Mouse (Mus musculus): ENCODE results near the gene Phb. TPM values are rescaled to one million over a fixed set of nuclear protein-coding genes. Genes with fewer than 3 reads are reported as not detected.

Phb gene
- total and polyA plus RNA-seq, 2 experiments from 2014 or later, result 132 to 207 TPM

DNA sequence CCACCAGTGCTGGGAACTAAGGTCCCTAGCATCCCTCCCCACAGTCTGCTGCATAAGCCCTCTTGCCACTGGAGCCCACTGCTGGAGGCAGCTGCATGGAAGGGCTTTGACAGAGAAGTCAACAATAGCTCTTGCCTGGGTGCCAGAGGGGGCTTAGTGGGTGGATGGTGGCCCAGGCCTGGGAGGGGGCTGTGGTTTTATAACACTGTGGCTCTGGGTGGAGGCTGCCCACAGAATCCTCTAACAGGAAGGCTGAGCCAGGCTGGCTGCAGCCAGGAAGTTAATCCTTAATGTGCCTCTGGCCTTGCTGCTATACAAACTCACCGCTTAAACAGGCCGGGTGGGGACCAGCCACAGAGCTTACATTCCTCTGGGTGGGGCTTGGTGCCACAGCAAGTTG lies 31.7 kb upstream of the Phb start:
- WGBS, result 49% methylated on average over 2 of the region's 2 CpGs
- no peak overlapping the region for H3K9ac ChIP-seq (replicated peaks; ENCODE audit: low read length, poor library complexity, severe bottlenecking)
- H3K4me3 ChIP-seq (ENCODE audit: low read depth, low read length), result no peak overlapping the region
- no peak for TF ChIP-seq CTCF (IDR thresholded peaks at IDR 0.05)
- H3K9me3 ChIP-seq (ENCODE audit: low read length), result no peaks in the 10 kb centered on the region
- H3K36me3 ChIP-seq (ENCODE audit: insufficient read depth, low read length), result no peaks in the 10 kb centered on the region
- DNase-seq (ENCODE audit: low spot score) (no peak), ATAC-seq (ENCODE audit: low FRiP score) (no peak)
- no peaks in the 10 kb centered on the region for H3K4me1 ChIP-seq (ENCODE audit: insufficient read depth, low read length)
- H3K27ac ChIP-seq (ENCODE audit: low read depth, low read length), result no peak overlapping the region
- peaks cover under 1% of the 10 kb centered on the region; the same call in 1 of the 2 replicates for H3K27me3 ChIP-seq (ENCODE audit: insufficient read depth, low read length)
- no peak overlapping the region for H3K4me2 ChIP-seq (ENCODE audit: low read depth, low read length, poor library complexity, severe bottlenecking)

GRCm38 (mm10) chr11:95640751-95641150 lies 26.0 kb upstream of the Phb start:
- no peaks in the 10 kb centered on the region for H3K36me3 ChIP-seq (ENCODE audit: insufficient read depth, low read length)
- no peak for ATAC-seq (ENCODE audit: low FRiP score)
- WGBS, result 51% methylated on average over 2 of the region's 2 CpGs

DNA sequence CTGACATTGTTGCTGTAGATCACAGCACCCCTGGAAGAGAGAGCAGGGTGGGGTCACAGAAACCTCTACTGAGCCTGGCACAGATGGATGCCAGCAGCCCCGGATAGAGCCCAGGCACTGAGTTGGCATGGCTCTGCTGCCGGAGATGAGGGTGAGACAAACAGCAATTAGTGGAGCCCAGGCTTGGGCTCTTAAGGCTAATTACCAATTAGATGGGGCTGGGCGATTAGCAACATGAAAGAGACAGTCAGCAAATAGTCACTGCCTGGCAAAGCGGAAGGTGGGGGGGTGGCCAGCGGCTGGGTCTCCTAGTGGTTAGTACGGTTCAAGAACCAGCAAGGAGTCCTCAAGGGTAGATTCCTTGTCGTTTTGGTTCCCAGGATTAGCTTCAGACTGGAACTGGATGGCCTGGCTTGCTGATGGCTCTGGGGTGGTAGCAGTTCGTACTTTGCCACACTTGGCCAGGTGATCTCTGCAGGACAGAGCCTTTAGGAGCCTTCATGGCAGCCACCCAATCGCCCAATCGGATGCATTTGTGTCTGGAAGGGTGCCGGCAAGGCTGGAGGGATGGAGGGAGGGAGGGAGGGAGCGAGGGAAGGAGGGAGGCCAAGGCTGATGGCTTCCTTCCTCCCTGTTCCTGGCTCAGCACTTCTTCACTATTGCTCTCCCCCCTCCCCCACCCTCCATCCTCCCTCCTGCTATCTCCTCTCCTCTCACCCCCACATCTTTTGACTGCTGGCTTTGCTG lies 24.1 kb upstream of the Phb start:
- ATAC-seq (ENCODE audit: low FRiP score), result no peak
- Histone ChIP-seq H3K36me3 (ENCODE audit: insufficient read depth, low read length) (no peaks in the 10 kb centered on the region), H3K4me2 (ENCODE audit: low read depth, low read length, poor library complexity, severe bottlenecking) (no peak overlapping the region), H3K9ac (replicated peaks; ENCODE audit: low read length, poor library complexity, severe bottlenecking) (no peak overlapping the region), H3K27ac (ENCODE audit: low read depth, low read length) (no peak overlapping the region), H3K27me3 (ENCODE audit: insufficient read depth, low read length) (peaks cover 35% of the 10 kb centered on the region), H3K4me1 (ENCODE audit: insufficient read depth, low read length) (peaks cover 5% of the 10 kb centered on the region; the same call in 1 of the 2 replicates), H3K4me3 (ENCODE audit: low read depth, low read length) (no peak overlapping the region), H3K9me3 (ENCODE audit: low read length) (no peaks in the 10 kb centered on the region)
- TF ChIP-seq CTCF (IDR thresholded peaks at IDR 0.05), result no peak
- DNase-seq (ENCODE audit: low spot score), result peak; percentile 54
- 46% methylated on average over 10 of the region's 12 CpGs for WGBS

More at GRCm38 (mm10) chr11:95640751-95641150, 26.0 kb upstream of the Phb start:
- no peak overlapping the region for H3K9ac ChIP-seq (replicated peaks; ENCODE audit: low read length, poor library complexity, severe bottlenecking)
- TF ChIP-seq CTCF (IDR thresholded peaks at IDR 0.05), result no peak
- H3K4me1 ChIP-seq (ENCODE audit: insufficient read depth, low read length), result peaks cover 5% of the 10 kb centered on the region; the same call in 1 of the 2 replicates
- peaks cover 30% of the 10 kb centered on the region for H3K27me3 ChIP-seq (ENCODE audit: insufficient read depth, low read length)
- H3K9me3 ChIP-seq (ENCODE audit: low read length), result no peaks in the 10 kb centered on the region
- no peak for DNase-seq (ENCODE audit: low spot score)
- H3K4me2 ChIP-seq (ENCODE audit: low read depth, low read length, poor library complexity, severe bottlenecking), result no peak overlapping the region
- H3K27ac ChIP-seq (ENCODE audit: low read depth, low read length), result no peak overlapping the region
- H3K4me3 ChIP-seq (ENCODE audit: low read depth, low read length), result no peak overlapping the region

DNA sequence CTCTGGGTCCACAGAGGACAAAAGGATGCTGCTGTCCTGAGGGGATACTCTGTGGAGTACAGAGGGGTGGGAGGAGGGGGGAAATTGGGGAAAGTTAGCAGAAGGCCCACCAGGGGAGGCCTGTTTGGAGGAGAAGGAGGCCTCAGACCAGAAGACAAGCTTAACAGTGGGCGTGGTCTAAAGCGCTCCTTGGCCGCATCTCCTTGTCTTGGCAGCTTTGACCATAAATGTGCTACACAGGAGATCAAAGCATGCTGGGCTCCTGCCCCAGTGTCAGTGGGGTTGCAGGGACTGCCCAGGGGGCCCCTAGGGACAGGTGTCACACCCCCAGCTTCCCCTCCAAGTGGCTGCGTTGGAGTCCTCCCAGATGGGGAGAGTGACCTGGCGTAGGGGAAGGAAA lies 22.9 kb upstream of the Phb start:
- Histone ChIP-seq H3K9ac (replicated peaks; ENCODE audit: low read length, poor library complexity, severe bottlenecking) (no peak overlapping the region), H3K27ac (ENCODE audit: low read depth, low read length) (no peak overlapping the region), H3K36me3 (ENCODE audit: insufficient read depth, low read length) (no peaks in the 10 kb centered on the region), H3K4me3 (ENCODE audit: low read depth, low read length) (no peak overlapping the region), H3K4me1 (ENCODE audit: insufficient read depth, low read length) (peaks cover 5% of the 10 kb centered on the region; the same call in 1 of the 2 replicates), H3K4me2 (ENCODE audit: low read depth, low read length, poor library complexity, severe bottlenecking) (no peak overlapping the region), H3K9me3 (ENCODE audit: low read length) (no peaks in the 10 kb centered on the region), H3K27me3 (ENCODE audit: insufficient read depth, low read length) (peaks cover 35% of the 10 kb centered on the region)
- DNase-seq (ENCODE audit: low spot score) (no peak), ATAC-seq (ENCODE audit: low FRiP score) (no peak)
- no peak for TF ChIP-seq CTCF (IDR thresholded peaks at IDR 0.05)
- 60% methylated on average over 5 of the region's 5 CpGs for WGBS

GRCm38 (mm10) chr11:95644381-95644780 lies 22.4 kb upstream of the Phb start:
- ATAC-seq (ENCODE audit: low FRiP score) (0 out of 2 replicates have a peak, but pooled peaks have one; percentile 14), DNase-seq (ENCODE audit: low spot score) (no peak)
- Histone ChIP-seq H3K4me2 (ENCODE audit: low read depth, low read length, poor library complexity, severe bottlenecking) (no peak overlapping the region), H3K4me1 (ENCODE audit: insufficient read depth, low read length) (peaks cover 5% of the 10 kb centered on the region; the same call in 1 of the 2 replicates), H3K27me3 (ENCODE audit: insufficient read depth, low read length) (peaks cover 35% of the 10 kb centered on the region), H3K27ac (ENCODE audit: low read depth, low read length) (no peak overlapping the region), H3K9me3 (ENCODE audit: low read length) (no peaks in the 10 kb centered on the region), H3K9ac (replicated peaks; ENCODE audit: low read length, poor library complexity, severe bottlenecking) (no peak overlapping the region), H3K36me3 (ENCODE audit: insufficient read depth, low read length) (no peaks in the 10 kb centered on the region), H3K4me3 (ENCODE audit: low read depth, low read length) (no peak overlapping the region)
- TF ChIP-seq CTCF (IDR thresholded peaks at IDR 0.05), result no peak
- 70% methylated on average over 7 of the region's 7 CpGs for WGBS

DNA sequence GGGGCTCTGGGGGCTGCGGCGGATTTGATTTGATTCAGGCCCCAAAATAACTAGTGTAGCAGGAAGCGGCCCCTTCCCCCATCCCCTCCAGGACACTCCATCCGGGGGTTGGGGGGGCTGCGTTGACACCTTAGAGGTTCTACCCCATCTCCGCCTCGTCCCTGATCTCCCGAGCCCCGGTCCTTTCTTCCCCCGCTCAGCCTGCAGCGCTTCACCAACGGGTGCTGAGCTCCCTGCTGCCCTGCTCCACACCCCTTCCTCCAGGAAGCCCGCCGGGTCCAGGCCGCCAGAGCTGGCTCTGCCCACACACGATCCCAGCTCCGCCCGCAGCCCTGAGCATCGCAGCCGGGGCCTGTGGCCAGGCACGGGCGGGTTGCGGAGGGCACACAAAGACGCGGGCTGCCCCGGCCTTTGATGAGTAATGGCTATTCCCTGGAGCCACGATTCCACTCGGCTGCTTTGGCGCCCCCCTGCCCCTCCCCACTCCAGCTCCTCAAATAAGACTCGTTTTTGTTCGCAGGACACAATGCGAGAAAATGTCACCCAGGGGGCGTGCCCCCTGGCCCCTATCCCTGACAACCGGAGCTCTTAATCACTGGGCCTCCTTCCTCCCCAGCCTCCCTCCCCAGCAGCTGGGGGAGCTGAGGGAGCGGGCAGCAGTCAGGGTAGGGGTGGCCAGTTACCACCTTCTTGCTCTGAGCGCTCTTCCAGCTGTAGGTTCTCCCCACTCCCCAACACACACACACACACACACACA lies 21.2 kb upstream of the Phb start:
- Histone ChIP-seq H3K9me3 (ENCODE audit: low read length) (no peaks in the 10 kb centered on the region), H3K27me3 (ENCODE audit: insufficient read depth, low read length) (peaks cover 31% of the 10 kb centered on the region), H3K9ac (replicated peaks; ENCODE audit: low read length, poor library complexity, severe bottlenecking) (no peak overlapping the region), H3K4me2 (ENCODE audit: low read depth, low read length, poor library complexity, severe bottlenecking) (peak overlapping the region; percentile 34), H3K4me3 (ENCODE audit: low read depth, low read length) (no peak overlapping the region), H3K4me1 (ENCODE audit: insufficient read depth, low read length) (peaks cover 5% of the 10 kb centered on the region; the same call in 1 of the 2 replicates), H3K27ac (ENCODE audit: low read depth, low read length) (no peak overlapping the region), H3K36me3 (ENCODE audit: insufficient read depth, low read length) (no peaks in the 10 kb centered on the region)
- DNase-seq (ENCODE audit: low spot score) (peak; percentile 22), ATAC-seq (ENCODE audit: low FRiP score) (no peak)
- 3% methylated on average over 31 of the region's 36 CpGs for WGBS
- TF ChIP-seq CTCF (IDR thresholded peaks at IDR 0.05), result no peak

Data from midbrain, postnatal 0 days (tissue).